Comparison of ENCODE assay signal across 28 mouse cellular contexts in genomic region chr14:86246770-86247169, GRCm38 (mm10).
"Had no signal": no experiment of that assay in that cellular context is flagged by ENCODE, and none has a peak within 500 bp of the region (broad histone marks: within the 10 kb centered on the region; RNA-seq: fewer than 3 reads in every experiment).

No protein-coding gene starts in this region.

- H3K36me3 ChIP-seq: heart, embryonic 10.5 days; heart, embryonic 12.5 days; hindbrain, embryonic 10.5 days; hindbrain, embryonic 12.5 days; intestine, embryonic 15.5 days; limb, embryonic 10.5 days; limb, embryonic 12.5 days; liver, embryonic 13.5 days; liver, embryonic 15.5 days had no signal

- H3K4me1 ChIP-seq: heart, embryonic 10.5 days; heart, embryonic 12.5 days; hindbrain, embryonic 10.5 days; hindbrain, embryonic 12.5 days; intestine, embryonic 15.5 days; limb, embryonic 10.5 days; limb, embryonic 12.5 days; liver, embryonic 13.5 days; liver, embryonic 15.5 days had no signal

- H3K4me2 ChIP-seq: heart, embryonic 12.5 days; hindbrain, embryonic 12.5 days; hindbrain, embryonic 14.5 days; intestine, embryonic 15.5 days; limb, embryonic 12.5 days; liver, embryonic 11.5 days; liver, embryonic 13.5 days; liver, embryonic 15.5 days had no signal

- H3K4me3 ChIP-seq: gastrocnemius, adult 2 months; heart, embryonic 10.5 days; heart, embryonic 12.5 days; hindbrain, embryonic 10.5 days; hindbrain, embryonic 12.5 days; intestine, embryonic 15.5 days; layer of hippocampus, adult 2 months; left cerebral cortex, adult 2 months; limb, embryonic 10.5 days; limb, embryonic 12.5 days; liver, embryonic 13.5 days; liver, embryonic 15.5 days had no signal

- H3K27ac ChIP-seq: gastrocnemius, adult 2 months; heart, embryonic 10.5 days; hindbrain, embryonic 10.5 days; hindbrain, embryonic 12.5 days; hindbrain, embryonic 14.5 days; intestine, embryonic 15.5 days; layer of hippocampus, adult 2 months; left cerebral cortex, adult 2 months; limb, embryonic 10.5 days; limb, embryonic 12.5 days; liver, embryonic 13.5 days; liver, embryonic 15.5 days had no signal

- H3K9ac ChIP-seq: heart, embryonic 12.5 days; hindbrain, embryonic 12.5 days; hindbrain, embryonic 14.5 days; intestine, embryonic 15.5 days; limb, embryonic 12.5 days; liver, embryonic 13.5 days; liver, embryonic 15.5 days had no signal

- H3K27me3 ChIP-seq: heart, embryonic 12.5 days; hindbrain, embryonic 12.5 days; intestine, embryonic 15.5 days; limb, embryonic 12.5 days; liver, embryonic 13.5 days; liver, embryonic 15.5 days had no signal

- ATAC-seq: hindbrain, embryonic 16.5 days; inflammation-experienced regulatory T-cells, adult 6 months; intestine, embryonic 15.5 days; intestine, postnatal 0 days had no signal

- DNase-seq: gastrocnemius, adult 2 months; gastrocnemius, postnatal 10 days; gastrocnemius, postnatal 25 days; heart, adult 18-20 months; heart, postnatal 10 days; heart, postnatal 4 days; kidney, adult 18-20 months; kidney, adult 8-10 months; kidney, postnatal 10 days; kidney, postnatal 25 days; kidney, postnatal 4 days; liver; liver, embryonic 13.5 days had no signal

- H3K9me3 ChIP-seq: heart, embryonic 10.5 days; heart, embryonic 12.5 days; hindbrain, embryonic 10.5 days; hindbrain, embryonic 12.5 days; intestine, embryonic 15.5 days; limb, embryonic 10.5 days; limb, embryonic 12.5 days; liver, embryonic 13.5 days; liver, embryonic 15.5 days had no signal
